Mouse (Mus musculus): ENCODE measurements at regions not wholly inside any gene's neighbourhood (a gene's known extent, or its start where the extent isn't known, plus 50 kb on each side); places are given as distances from the start of the nearest gene placed in this dataset.

DNA sequence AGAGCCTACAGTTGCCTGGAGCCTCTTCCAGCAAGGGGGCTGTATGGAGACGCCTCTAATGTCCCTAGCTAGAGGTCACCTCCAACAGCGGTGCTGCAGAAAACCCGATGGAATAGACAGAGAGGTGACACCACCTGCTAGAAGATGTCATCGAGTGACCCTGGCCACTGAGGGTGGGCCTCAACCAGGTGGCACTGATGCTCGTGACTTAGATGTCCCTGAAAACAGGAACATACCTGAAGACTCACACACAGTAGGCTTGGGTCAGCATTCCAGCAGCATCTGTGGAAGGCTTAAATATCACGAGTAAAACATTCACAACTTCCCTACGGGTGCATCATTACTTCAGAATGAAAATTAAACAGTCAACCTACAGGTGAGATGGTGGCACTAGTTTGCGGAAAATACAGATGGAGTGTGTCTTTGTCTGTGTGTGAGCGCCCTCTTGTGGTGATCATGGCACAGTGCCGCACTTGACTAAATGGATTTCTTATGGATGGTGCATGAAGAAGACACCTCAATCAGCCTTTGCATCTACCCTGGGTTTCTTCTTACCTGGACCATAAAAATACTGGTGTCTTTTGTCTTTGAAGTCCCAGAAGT lies 86.2 kb upstream of the Smad3 start:
- 35% methylated on average over 10 of the region's 10 CpGs for WGBS
- no peaks in the 10 kb centered on the region for H3K36me3 ChIP-seq
- no peaks in the 10 kb centered on the region for H3K4me1 ChIP-seq
- no peak overlapping the region for H3K27ac ChIP-seq (replicated peaks)
- no peak overlapping the region for H3K4me3 ChIP-seq
- H3K9me3 ChIP-seq: no peaks in the 10 kb centered on the region
- no peak overlapping the region for H3K9ac ChIP-seq (replicated peaks)
- peak; percentile 66 for ATAC-seq (replicated peaks)
- H3K27me3 ChIP-seq: 0 out of 2 replicates have a peak, but pooled peaks cover 7% of the 10 kb centered on the region
- H3K4me2 ChIP-seq (replicated peaks): no peak overlapping the region

DNA sequence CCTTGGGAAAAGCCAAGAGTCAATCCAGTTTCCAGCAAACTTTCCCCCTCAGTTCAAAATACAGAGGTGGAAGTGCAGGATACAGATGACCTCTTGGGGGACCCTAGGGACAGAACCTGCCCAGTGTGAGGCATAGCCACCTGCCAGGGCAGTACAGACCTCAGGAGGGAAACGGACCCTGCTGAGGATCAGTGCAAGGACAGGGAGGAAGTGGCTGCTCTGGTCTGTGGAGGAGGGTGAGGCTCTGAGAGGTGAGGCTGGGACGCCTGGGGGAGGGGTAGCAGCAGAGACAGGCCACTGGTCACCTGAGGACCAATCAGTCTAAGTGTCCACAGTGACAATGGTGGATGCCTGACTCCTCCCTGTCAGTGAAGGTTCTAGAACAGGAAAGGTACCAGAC lies 85.6 kb upstream of the Smad3 start:
- no peaks in the 10 kb centered on the region for H3K4me1 ChIP-seq
- H3K9ac ChIP-seq (replicated peaks): no peak overlapping the region
- peak; percentile 23; the same call in 1 of the 2 replicates for ATAC-seq (replicated peaks)
- no peaks in the 10 kb centered on the region for H3K9me3 ChIP-seq
- H3K4me2 ChIP-seq (replicated peaks): no peak overlapping the region
- 0 out of 2 replicates have a peak, but pooled peaks cover 7% of the 10 kb centered on the region for H3K27me3 ChIP-seq
- 52% methylated on average over 2 of the region's 2 CpGs for WGBS
- H3K4me3 ChIP-seq: no peak overlapping the region
- no peak overlapping the region for H3K27ac ChIP-seq (replicated peaks)
- no peaks in the 10 kb centered on the region for H3K36me3 ChIP-seq

DNA sequence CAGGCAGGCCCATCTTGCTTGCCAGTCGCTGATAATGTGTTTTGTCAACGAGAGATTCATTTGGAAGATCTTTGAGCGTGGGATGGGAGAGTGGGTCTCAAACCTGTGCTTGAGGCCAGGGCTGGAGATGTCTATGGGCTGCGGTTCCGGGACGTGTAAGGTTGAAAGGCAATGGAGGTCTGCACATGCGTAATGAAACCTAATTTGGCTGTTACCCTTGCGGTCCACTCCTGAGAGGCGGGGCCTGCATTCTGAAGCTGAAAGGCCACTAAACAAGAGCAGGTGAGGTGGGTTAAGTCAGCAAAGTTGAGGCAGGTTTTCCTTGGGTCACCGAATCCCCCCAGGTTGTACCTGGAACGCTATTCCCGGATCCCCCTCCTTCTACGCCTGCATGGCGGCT lies 83.3 kb upstream of the Smad3 start:
- H3K27ac ChIP-seq (replicated peaks): no peak overlapping the region
- no peaks in the 10 kb centered on the region for H3K4me1 ChIP-seq
- H3K4me2 ChIP-seq (replicated peaks): no peak overlapping the region
- 0 out of 2 replicates have a peak, but pooled peaks cover 7% of the 10 kb centered on the region for H3K27me3 ChIP-seq
- WGBS: 89% methylated on average over 14 of the region's 14 CpGs
- H3K9me3 ChIP-seq: no peaks in the 10 kb centered on the region
- no peaks in the 10 kb centered on the region for H3K36me3 ChIP-seq
- no peak overlapping the region for H3K9ac ChIP-seq (replicated peaks)
- no peak for ATAC-seq (replicated peaks)
- H3K4me3 ChIP-seq: no peak overlapping the region

DNA sequence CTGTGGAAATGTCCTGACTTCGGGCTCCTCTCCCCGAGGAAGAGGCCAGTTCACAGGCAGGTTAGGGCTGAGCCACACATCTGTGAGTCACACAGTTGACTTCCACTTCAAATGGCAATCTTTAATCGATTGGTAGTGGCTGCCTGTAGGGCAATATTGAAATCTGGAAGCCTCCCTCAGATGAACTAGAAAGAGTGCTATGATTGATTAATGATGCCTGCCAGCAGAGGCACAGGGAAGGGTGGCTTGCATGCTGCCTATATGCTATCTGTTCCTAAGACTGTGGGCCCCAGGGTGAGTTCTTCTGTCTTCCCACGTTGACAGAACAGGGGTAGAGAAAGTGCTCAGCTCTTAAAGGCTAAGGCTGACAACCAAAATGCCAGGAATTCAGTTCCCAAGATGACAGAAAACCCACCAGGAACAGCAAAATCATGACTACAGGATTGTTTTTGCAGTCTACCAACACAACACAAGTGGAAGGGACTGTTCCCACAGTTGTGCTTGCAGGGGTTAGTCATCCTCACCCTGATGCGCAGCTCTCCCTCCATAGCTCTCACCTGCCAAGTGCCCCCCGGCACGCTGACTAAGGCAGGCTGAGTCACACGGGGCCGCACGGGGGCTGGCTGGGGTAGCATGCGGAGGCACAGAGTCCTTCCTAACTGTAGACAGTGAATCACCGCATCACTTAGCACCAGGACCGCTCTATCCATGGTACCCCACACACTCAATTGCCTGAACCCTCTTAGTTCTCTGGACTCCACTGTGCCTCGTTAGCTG lies 81.4 kb upstream of the Smad3 start:
- H3K4me3 ChIP-seq: no peak overlapping the region
- 89% methylated on average over 14 of the region's 14 CpGs for WGBS
- 0 out of 2 replicates have a peak, but pooled peaks cover 4% of the 10 kb centered on the region for H3K27me3 ChIP-seq

DNA sequence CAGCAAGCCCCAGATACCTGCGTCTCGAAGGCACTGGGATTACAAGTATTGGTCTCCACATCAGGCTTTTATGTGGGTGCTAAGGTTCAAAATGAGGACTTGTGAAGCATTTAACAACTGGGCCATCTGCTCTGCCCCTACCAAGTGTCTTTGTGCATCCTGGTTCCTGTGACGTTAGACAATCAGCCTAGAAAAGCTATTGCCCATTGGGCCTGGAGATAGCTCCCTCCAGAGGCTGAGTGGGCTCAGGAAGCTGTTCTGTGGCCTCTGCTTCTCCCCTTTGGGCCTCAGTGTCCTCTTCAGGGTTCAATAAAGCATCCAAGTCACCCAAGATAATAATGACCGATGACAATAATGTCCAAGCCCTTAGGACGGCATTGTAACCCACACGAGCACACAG lies 79.8 kb upstream of the Smad3 start:
- WGBS: 77% methylated on average over 6 of the region's 6 CpGs
- H3K9ac ChIP-seq (replicated peaks): no peak overlapping the region
- H3K9me3 ChIP-seq: no peaks in the 10 kb centered on the region
- no peak overlapping the region for H3K27ac ChIP-seq (replicated peaks)
- no peaks in the 10 kb centered on the region for H3K4me1 ChIP-seq
- H3K36me3 ChIP-seq: no peaks in the 10 kb centered on the region
- no peak overlapping the region for H3K4me3 ChIP-seq
- ATAC-seq (replicated peaks): no peak
- 0 out of 2 replicates have a peak, but pooled peaks cover 4% of the 10 kb centered on the region for H3K27me3 ChIP-seq
- no peak overlapping the region for H3K4me2 ChIP-seq (replicated peaks)

More for the DNA sequence above, 81.4 kb upstream of the Smad3 start:
- H3K4me2 ChIP-seq (replicated peaks): no peak overlapping the region
- no peaks in the 10 kb centered on the region for H3K4me1 ChIP-seq
- no peak overlapping the region for H3K9ac ChIP-seq (replicated peaks)
- ATAC-seq (replicated peaks): no peak
- H3K36me3 ChIP-seq: no peaks in the 10 kb centered on the region
- H3K27ac ChIP-seq (replicated peaks): no peak overlapping the region
- H3K9me3 ChIP-seq: no peaks in the 10 kb centered on the region

DNA sequence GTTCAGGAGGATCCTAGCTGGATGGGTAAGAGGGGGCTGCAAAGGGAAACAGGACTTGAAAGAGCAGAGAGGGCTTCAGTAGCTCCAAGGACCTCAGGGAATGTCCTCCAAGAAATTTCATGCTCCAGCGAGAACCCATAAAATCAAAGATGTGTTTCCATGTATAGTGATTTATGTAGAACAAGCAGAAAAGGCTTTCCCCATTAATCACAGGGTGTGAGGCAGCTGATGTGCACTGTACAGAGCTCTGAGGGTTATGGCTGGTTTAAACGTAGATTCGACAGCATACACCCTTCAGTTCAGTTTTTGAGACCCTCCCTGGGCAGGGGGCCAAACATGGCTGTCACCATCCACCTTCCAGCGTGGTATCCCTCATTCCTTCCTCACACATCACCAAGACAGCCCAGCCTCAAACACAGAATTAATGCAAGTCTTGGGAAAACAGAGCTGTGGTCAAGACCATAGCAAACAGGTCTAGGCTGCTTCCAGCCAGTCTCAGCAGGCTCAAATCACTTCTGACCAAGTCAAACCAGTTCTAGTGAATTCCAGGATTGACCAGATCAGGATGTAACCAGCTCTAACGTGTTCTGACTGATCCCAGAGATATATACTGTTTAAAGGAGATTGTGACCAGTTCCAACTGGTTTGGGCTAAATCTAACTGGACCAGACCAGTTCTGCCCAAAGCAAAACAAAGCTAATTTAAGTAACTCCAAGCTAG lies 78.9 kb upstream of the Smad3 start:
- Histone ChIP-seq H3K4me1 (no peaks in the 10 kb centered on the region), H3K4me3 (no peak overlapping the region), H3K4me2 (replicated peaks) (no peak overlapping the region), H3K9ac (replicated peaks) (no peak overlapping the region), H3K27ac (replicated peaks) (no peak overlapping the region), H3K9me3 (no peaks in the 10 kb centered on the region), H3K27me3 (0 out of 2 replicates have a peak, but pooled peaks cover 4% of the 10 kb centered on the region), H3K36me3 (no peaks in the 10 kb centered on the region)
- no peak for ATAC-seq (replicated peaks)
- WGBS: 68% methylated on average over 5 of the region's 5 CpGs

DNA sequence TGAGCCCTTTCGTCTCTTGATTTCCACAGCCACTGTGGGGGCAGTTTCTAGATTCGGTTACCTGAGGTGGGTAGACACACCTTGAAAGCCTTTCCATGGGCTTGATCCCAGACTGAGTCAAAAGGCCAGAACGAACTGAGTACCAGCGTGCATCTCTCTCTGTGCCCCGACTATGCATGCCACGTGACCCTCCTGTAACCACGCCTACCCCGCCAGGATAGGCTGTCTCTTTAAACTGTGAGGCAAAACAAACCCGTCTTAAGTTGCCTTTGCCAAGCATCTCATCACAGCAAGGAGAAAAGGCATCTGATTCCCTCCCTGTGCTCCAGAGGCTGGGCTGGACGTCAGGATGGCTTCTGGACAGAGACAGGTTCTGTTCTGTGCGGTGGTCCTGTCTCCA lies 78.2 kb upstream of the Smad3 start:
- Histone ChIP-seq H3K4me2 (replicated peaks) (no peak overlapping the region), H3K9me3 (no peaks in the 10 kb centered on the region), H3K4me3 (no peak overlapping the region), H3K36me3 (no peaks in the 10 kb centered on the region), H3K27ac (replicated peaks) (no peak overlapping the region), H3K4me1 (no peaks in the 10 kb centered on the region), H3K9ac (replicated peaks) (no peak overlapping the region), H3K27me3 (no peaks in the 10 kb centered on the region)
- WGBS: 46% methylated on average over 11 of the region's 11 CpGs
- ATAC-seq (replicated peaks): no peak

DNA sequence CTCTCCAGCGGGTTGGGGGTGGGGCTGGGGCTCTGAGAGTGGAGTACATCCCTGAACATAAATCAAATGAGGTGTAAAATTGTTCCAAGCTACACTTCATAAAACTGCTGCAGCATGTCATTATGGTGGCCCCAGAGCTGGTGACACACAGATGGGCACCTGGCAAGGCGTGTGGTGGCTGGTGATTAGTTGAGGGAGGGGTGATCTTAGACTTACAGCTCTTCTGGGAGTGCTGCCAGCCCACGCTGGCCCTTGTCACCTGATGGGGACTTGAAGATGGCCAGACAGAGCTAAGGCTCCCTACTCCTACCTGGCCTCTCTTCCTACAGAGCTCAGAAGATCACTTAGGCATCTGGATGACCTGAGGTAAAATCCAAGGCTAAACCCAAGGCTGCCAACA lies 76.6 kb upstream of the Smad3 start:
- Histone ChIP-seq H3K4me2 (replicated peaks) (no peak overlapping the region), H3K27me3 (no peaks in the 10 kb centered on the region), H3K4me3 (no peak overlapping the region), H3K36me3 (no peaks in the 10 kb centered on the region), H3K27ac (replicated peaks) (no peak overlapping the region), H3K9me3 (no peaks in the 10 kb centered on the region), H3K4me1 (no peaks in the 10 kb centered on the region), H3K9ac (replicated peaks) (no peak overlapping the region)
- 71% methylated on average over 3 of the region's 3 CpGs for WGBS
- no peak for ATAC-seq (replicated peaks)

DNA sequence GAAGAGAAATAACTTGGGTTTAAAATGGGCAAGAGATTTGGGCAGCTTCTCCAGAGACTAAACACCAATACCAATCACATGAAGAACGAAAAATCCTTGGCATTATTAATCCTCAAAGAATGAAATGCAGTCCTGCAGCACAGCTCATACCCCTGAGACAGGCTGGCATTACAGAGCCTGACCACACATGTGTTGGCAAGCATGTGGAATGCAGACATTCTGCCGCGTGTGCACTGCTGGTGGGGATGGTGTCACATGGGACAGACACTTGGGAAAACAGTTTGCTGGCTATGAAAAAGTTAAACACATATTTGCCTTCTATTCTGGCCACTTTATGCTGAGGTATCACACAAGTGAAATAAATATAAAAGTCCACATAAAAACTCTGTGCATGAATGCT lies 60.4 kb upstream of the Smad3 start:
- H3K27me3 ChIP-seq: no peaks in the 10 kb centered on the region
- no peak overlapping the region for H3K9ac ChIP-seq (replicated peaks)
- no peaks in the 10 kb centered on the region for H3K36me3 ChIP-seq
- H3K4me2 ChIP-seq (replicated peaks): no peak overlapping the region
- no peak overlapping the region for H3K4me3 ChIP-seq
- ATAC-seq (replicated peaks): no peak
- H3K27ac ChIP-seq (replicated peaks): no peak overlapping the region
- 82% methylated on average over 3 of the region's 3 CpGs for WGBS
- H3K9me3 ChIP-seq: no peaks in the 10 kb centered on the region
- no peaks in the 10 kb centered on the region for H3K4me1 ChIP-seq

DNA sequence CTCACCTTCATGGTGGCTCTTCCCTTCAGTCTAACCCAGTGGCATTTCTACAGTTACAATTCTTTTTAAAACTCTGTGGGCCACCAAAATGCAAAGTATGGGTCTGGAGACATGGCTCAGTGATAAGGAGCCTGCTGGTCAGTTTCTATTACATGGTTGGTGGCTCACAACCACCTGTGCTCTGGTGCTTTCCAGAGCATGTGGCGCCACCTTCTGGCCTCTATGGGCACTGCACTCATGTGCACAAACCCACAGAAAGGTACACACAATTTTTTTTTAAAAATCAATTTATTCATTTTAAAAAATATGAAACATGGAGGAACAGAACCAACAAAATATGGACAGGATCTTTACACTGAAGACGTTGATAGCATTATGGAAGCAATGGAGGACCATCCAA lies 58.7 kb upstream of the Smad3 start:
- Histone ChIP-seq H3K27me3 (no peaks in the 10 kb centered on the region), H3K4me2 (replicated peaks) (no peak overlapping the region), H3K4me1 (no peaks in the 10 kb centered on the region), H3K4me3 (no peak overlapping the region), H3K9me3 (no peaks in the 10 kb centered on the region), H3K27ac (replicated peaks) (no peak overlapping the region), H3K36me3 (no peaks in the 10 kb centered on the region), H3K9ac (replicated peaks) (no peak overlapping the region)
- WGBS: 62% methylated on average over 2 of the region's 2 CpGs
- no peak for ATAC-seq (replicated peaks)

DNA sequence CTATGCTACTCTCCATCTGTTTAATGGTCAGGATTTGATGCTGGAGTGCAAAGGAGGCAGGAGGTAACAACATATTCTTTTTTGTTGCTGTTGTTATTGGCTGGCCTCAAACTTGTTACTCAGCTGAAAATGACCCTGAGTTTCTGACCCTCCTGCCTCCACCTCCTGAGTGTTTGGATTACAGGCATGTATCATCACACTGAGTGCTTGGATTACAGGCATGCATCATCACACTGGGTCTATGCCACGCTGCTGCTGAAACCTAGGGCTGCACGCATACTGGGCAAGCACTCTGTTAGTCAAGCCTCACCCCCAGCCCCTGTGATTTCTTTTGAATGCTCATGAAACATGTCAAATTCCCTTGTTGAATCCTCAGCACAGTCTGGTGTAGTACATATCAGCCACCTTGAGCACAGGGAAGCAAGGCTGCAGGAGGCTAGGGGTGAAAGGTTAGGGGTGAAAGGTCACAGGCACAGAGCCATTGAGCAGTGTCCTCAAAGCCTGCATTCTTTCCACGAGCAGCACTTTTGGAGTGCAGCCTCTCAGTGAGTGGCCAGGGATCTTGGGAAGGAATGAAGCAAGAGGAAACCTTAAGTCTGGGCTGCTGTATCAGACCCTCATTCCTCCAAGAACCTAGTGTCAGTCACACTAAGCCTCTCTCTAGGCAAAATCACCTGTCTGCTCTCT lies 52.2 kb upstream of the Smad3 start:
- H3K27ac ChIP-seq (replicated peaks): no peak overlapping the region
- H3K4me3 ChIP-seq: no peak overlapping the region
- no peaks in the 10 kb centered on the region for H3K4me1 ChIP-seq
- no peaks in the 10 kb centered on the region for H3K27me3 ChIP-seq
- H3K9ac ChIP-seq (replicated peaks): no peak overlapping the region
- 51% methylated on average over 3 of the region's 3 CpGs for WGBS
- H3K36me3 ChIP-seq: no peaks in the 10 kb centered on the region
- H3K4me2 ChIP-seq (replicated peaks): no peak overlapping the region
- H3K9me3 ChIP-seq: no peaks in the 10 kb centered on the region
- ATAC-seq (replicated peaks): no peak
